Mouse (Mus musculus): Measurements from ENCODE around the gene Ablim1.

DNA sequence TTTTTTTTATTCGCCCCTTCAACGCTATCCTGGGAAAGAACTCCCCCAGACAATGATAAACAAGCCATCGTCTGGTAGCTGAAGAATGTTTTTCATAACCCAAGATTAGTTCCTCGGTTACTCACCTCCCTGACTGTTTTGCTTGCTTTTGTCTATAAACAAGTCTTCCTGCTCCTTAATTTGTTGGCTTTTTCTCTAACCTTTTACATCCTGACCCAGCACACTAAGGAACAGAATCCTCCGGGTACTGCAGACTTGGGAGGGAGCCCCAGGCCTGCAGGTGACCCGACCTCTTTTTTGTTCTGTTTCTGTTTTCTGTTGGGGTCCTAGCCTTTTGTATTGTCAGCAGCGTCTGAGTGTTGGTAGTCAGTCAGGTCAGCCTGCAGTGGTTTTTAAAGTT, 48.4 kb upstream of the Ablim1 start:
- TF ChIP-seq MYOG (IDR thresholded peaks at IDR 0.05; ENCODE audit: control insufficient read depth, extremely low read depth, insufficient read length) (no peak), CTCF (IDR thresholded peaks at IDR 0.05; ENCODE audit: control insufficient read depth, insufficient read depth, insufficient read length) (no peak), MAX (IDR thresholded peaks at IDR 0.05) (no peak), MYOD1 (IDR thresholded peaks at IDR 0.05; ENCODE audit: control insufficient read depth, insufficient read length, low read depth) (no peak), USF1 (IDR thresholded peaks at IDR 0.05; ENCODE audit: low read depth) (no peak)

All from C2C12 (cell line).